Mouse (Mus musculus) olfactory bulb, adult 2 months (tissue): ENCODE measurements around the gene Gm1113.

Source experiments
- CTCF ChIP-seq: fragments of 200-500 bp; IDR thresholded peaks from 2 replicates; pipeline ENCODE4 v1.5.1; 2012; ENCODE audit warnings: low read depth, mild to moderate bottlenecking, low read length, moderate library complexity; ENCODE audit not compliant: insufficient read depth
- POLR2A ChIP-seq: fragments of 200-500 bp; IDR thresholded peaks from 2 replicates; pipeline ENCODE4 v1.6.1; 2012; ENCODE audit warnings: mild to moderate bottlenecking, low read depth, low read length, moderate library complexity; ENCODE audit not compliant: insufficient read depth

DNA sequence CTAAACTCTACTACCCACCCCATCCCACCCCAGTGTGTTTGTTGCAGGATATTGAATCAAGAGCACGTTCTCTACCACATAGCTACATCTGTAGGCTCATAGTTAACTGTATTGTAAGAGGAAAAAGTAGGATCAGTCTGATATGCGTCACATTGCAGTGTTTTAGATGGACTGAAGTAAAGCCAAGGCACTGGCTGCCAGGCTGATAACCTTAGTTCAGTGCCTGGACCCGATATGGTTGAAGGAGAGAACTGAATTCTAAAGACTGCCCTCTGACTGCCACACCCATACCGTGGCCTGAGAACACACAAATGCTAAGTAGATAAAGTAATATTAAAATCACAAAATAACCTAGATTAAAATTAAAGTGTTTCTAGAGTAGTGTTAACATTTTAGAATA is 17.8 kb upstream of the Gm1113 start:
- TF ChIP-seq CTCF = no peak
- TF ChIP-seq POLR2A = no peak
